Mouse (Mus musculus) large intestine, adult 2 months (tissue): Measurements from ENCODE around the gene Rragd. TPM values are rescaled to one million over a fixed set of nuclear protein-coding genes. Genes with fewer than 3 reads are reported as not detected.
"Not testable (repeated sequence)": the region's sequence is repeated elsewhere in the genome, so short reads cannot be mapped to it uniquely, and the experiment has no call there.

Experiments
- DNase-seq: peaks from one replicate; pipeline ENCODE4 v3.0.0-alpha.2; 2012; ENCODE audit warnings: low read depth, low spot score
- WGBS: fragments of 180-500 bp; shearing (Covaris S2); methylation state at CpG from one replicate; pipeline ENCODE4 v1.1.7; 2018; 5-methylcytosine and 5-hydroxymethylcytosine counted together
- polyA plus RNA-seq: library from polyadenylated mRNA; depleted of rRNA; stranded (reverse); fragments of >200 nt; gene quantifications from 2 replicates; pipeline ENCODE4 v1.2.3, GENCODE M21; 2012

Rragd gene
- polyA plus RNA-seq, 1 experiment, result 5.8 TPM

GRCm38 (mm10) chr4:32984801-32985675, 2.2 kb downstream of the Rragd start:
- WGBS, result 65% methylated on average over 13 of the region's 13 CpGs
- DNase-seq, result no peak

GRCm38 (mm10) chr4:32985684-32986083, 2.8 kb downstream of the Rragd start:
- DNase-seq, result no peak
- WGBS, result 40% methylated on average over 3 of the region's 3 CpGs

GRCm38 (mm10) chr4:32987006-32987405, 4.2 kb downstream of the Rragd start:
- no peak for DNase-seq
- 37% methylated on average over 3 of the region's 3 CpGs for WGBS

GRCm38 (mm10) chr4:32989346-32989745, 6.5 kb downstream of the Rragd start:
- 65% methylated on average over 2 of the region's 2 CpGs for WGBS
- no peak for DNase-seq

- WGBS, result 74% methylated on average over 3 of the region's 3 CpGs
- DNase-seq, result no peak
Measured at GRCm38 (mm10) chr4:32994168-32994567, 11.3 kb downstream of the Rragd start.

GRCm38 (mm10) chr4:32996083-32996482, 13.2 kb downstream of the Rragd start:
- no peak for DNase-seq
- 94% methylated on average over 5 of the region's 5 CpGs for WGBS

- 79% methylated on average over 5 of the region's 5 CpGs for WGBS
- DNase-seq, result no peak
Measured at GRCm38 (mm10) chr4:32997571-32997970, 14.7 kb downstream of the Rragd start.

GRCm38 (mm10) chr4:32998996-32999395, 16.2 kb downstream of the Rragd start:
- whole genome bisulfite sequencing, result 89% methylated on average over 8 of the region's 8 CpGs
- DNase-seq, result no peak

- DNase-seq, result no peak
- WGBS, result 49% methylated on average over 3 of the region's 3 CpGs
Measured at GRCm38 (mm10) chr4:33002081-33002480, 19.2 kb downstream of the Rragd start.

- DNase-seq, result not testable (repeated sequence)
- 43% methylated on average over 10 of the region's 10 CpGs for WGBS
Measured at GRCm38 (mm10) chr4:33005595-33006470, 23.0 kb downstream of the Rragd start.

GRCm38 (mm10) chr4:33006844-33007243, 24.0 kb downstream of the Rragd start:
- no peak for DNase-seq
- 64% methylated on average over 11 of the region's 11 CpGs for WGBS

GRCm38 (mm10) chr4:33007443-33008217, 24.8 kb downstream of the Rragd start:
- no peak for DNase-seq
- WGBS, result 23% methylated on average over 9 of the region's 9 CpGs

- WGBS, result 100% methylated on average over 1 of the region's 1 CpGs
- no peak for DNase-seq
Measured at GRCm38 (mm10) chr4:33010078-33010477, 27.2 kb downstream of the Rragd start.

- DNase-seq, result no peak
- WGBS, result 89% methylated on average over 4 of the region's 4 CpGs
Measured at GRCm38 (mm10) chr4:33012484-33012883, 29.6 kb downstream of the Rragd start.

- WGBS, result 34% methylated on average over 9 of the region's 9 CpGs
Measured at GRCm38 (mm10) chr4:33018361-33018999, 35.6 kb downstream of the Rragd start.

GRCm38 (mm10) chr4:33024420-33024819, 41.6 kb downstream of the Rragd start:
- 80% methylated on average over 8 of the region's 8 CpGs for WGBS

More at GRCm38 (mm10) chr4:33018361-33018999, 35.6 kb downstream of the Rragd start:
- DNase-seq, result peak; percentile 73

GRCm38 (mm10) chr4:33029104-33029503, 46.3 kb downstream of the Rragd start:
- 88% methylated on average over 7 of the region's 7 CpGs for WGBS
- DNase-seq, result no peak

More at GRCm38 (mm10) chr4:33024420-33024819, 41.6 kb downstream of the Rragd start:
- DNase-seq, result no peak

- WGBS, result 3% methylated on average over 55 of the region's 55 CpGs
- no peak for DNase-seq
Measured at GRCm38 (mm10) chr4:33030264-33031194, 47.7 kb downstream of the Rragd start.
